Mouse (Mus musculus) CH12.LX (cell line): ENCODE data around the gene Slc20a1. TPM values are rescaled to one million over a fixed set of nuclear protein-coding genes. Genes with fewer than 3 reads are reported as not detected.

Experiments used
- DNase-seq: peaks from one replicate; pipeline ENCODE4 v3.0.0-alpha.2; 2013; ENCODE audit errors: extremely low read depth
- H3K27ac ChIP-seq: 2 replicates; pipeline ENCODE4 v1.5.1; 2012; ENCODE audit warnings: low read depth, mild to moderate bottlenecking, control low read depth, moderate library complexity; ENCODE audit not compliant: insufficient read depth
- H3K27me3 ChIP-seq: replicated peaks from 2 replicates; pipeline ENCODE3; 2012; ENCODE audit warnings: inconsistent platforms
- H3K36me3 ChIP-seq, 2 experiments: replicated peaks in 1 of 2; 2 replicates each; pipeline versions ENCODE3 to v1.6.1; 2012; ENCODE audit warnings: inconsistent platforms in 1 of 2, low read length in 1 of 2, mild to moderate bottlenecking in 1 of 2, mixed read lengths in 1 of 2, moderate library complexity in 1 of 2; ENCODE audit not compliant: control insufficient read depth in 1 of 2, insufficient read depth in 1 of 2
- H3K4me1 ChIP-seq, 2 experiments: 2 replicates each; pipeline ENCODE4 v1.6.1; 2012; ENCODE audit warnings: inconsistent platforms in 1 of 2, moderate library complexity in 1 of 2; ENCODE audit not compliant: insufficient read depth in 2 of 2, control insufficient read depth in 1 of 2
- H3K4me2 ChIP-seq: 2 replicates; pipeline ENCODE4 v1.6.1; 2012; ENCODE audit warnings: low read depth, mild to moderate bottlenecking, control low read depth; ENCODE audit not compliant: poor library complexity, insufficient read depth, severe bottlenecking
- H3K4me3 ChIP-seq, 3 experiments: fragments of 150-350 bp in 1 of 3; sonication (generic) in 1 of 3; replicated peaks in 1 of 3; 2 replicates each; pipeline versions ENCODE3 to v1.5.1; 2011 to 2012; ENCODE audit warnings: low read depth in 2 of 3, low read length in 2 of 3, mild to moderate bottlenecking in 2 of 3, moderate library complexity in 2 of 3, control low read depth in 1 of 3, improper control_type of control experiment in 1 of 3, inconsistent platforms in 1 of 3, mixed read lengths in 1 of 3; ENCODE audit not compliant: poor library complexity in 1 of 3
- H3K79me2 ChIP-seq: replicated peaks from 2 replicates; pipeline ENCODE4 v1.6.1; 2012; ENCODE audit warnings: mild to moderate bottlenecking, moderate library complexity; ENCODE audit not compliant: control insufficient read depth, poor library complexity, insufficient read depth, severe bottlenecking; ENCODE audit errors: extremely low read depth
- H3K9ac ChIP-seq: 2 replicates; pipeline ENCODE4 v1.6.1; 2012; ENCODE audit warnings: low read depth, mild to moderate bottlenecking, control low read depth, moderate library complexity; ENCODE audit not compliant: insufficient read depth
- H3K9me3 ChIP-seq: replicated peaks from 2 replicates; pipeline ENCODE3; 2012; ENCODE audit warnings: low read length, inconsistent platforms, mixed read lengths
- CHD1 ChIP-seq: IDR thresholded peaks from 2 replicates; pipeline ENCODE4 v1.6.1; 2012; ENCODE audit warnings: low read depth, low read length, improper control_type of control experiment, inconsistent platforms
- CHD2 ChIP-seq: IDR thresholded peaks from 2 replicates; pipeline ENCODE4 v1.6.1; 2011; ENCODE audit warnings: low read length, improper control_type of control experiment
- CTCF ChIP-seq, 2 experiments: IDR thresholded peaks in 1 of 2; conservative IDR thresholded peaks in 1 of 2; 2 replicates each; pipeline ENCODE4 v1.5.1; 2011 to 2012; ENCODE audit warnings: low read depth in 2 of 2, low read length in 2 of 2, improper control_type of control experiment in 1 of 2, inconsistent platforms in 1 of 2, mild to moderate bottlenecking in 1 of 2, moderate library complexity in 1 of 2
- ELF1 ChIP-seq: IDR thresholded peaks from 2 replicates; pipeline ENCODE4 v1.6.1; 2014; ENCODE audit warnings: low read depth, mild to moderate bottlenecking, inconsistent platforms, low read length, improper control_type of control experiment
- GABPA ChIP-seq: IDR thresholded peaks from 2 replicates; pipeline ENCODE4 v1.6.1; 2012; ENCODE audit warnings: low read depth, low read length, improper control_type of control experiment, inconsistent platforms; ENCODE audit not compliant: insufficient replicate concordance
- MAFK ChIP-seq: IDR thresholded peaks from 2 replicates; pipeline ENCODE4 v1.6.1; 2011; ENCODE audit warnings: low read length, improper control_type of control experiment; ENCODE audit not compliant: insufficient replicate concordance
- MAX ChIP-seq: IDR thresholded peaks from 2 replicates; pipeline ENCODE4 v1.6.1; 2011; ENCODE audit warnings: low read length, improper control_type of control experiment
- MEF2A ChIP-seq: IDR thresholded peaks from 2 replicates; pipeline ENCODE4 v1.6.1; 2014; ENCODE audit warnings: low read depth, mild to moderate bottlenecking, inconsistent platforms, low read length, improper control_type of control experiment, borderline replicate concordance
- MXI1 ChIP-seq: IDR thresholded peaks from 2 replicates; pipeline ENCODE4 v1.6.1; 2011; ENCODE audit warnings: mild to moderate bottlenecking, low read depth, low read length, improper control_type of control experiment
- NELFE ChIP-seq: IDR thresholded peaks from 2 replicates; pipeline ENCODE4 v1.6.1; 2011; ENCODE audit warnings: low read depth, low read length, improper control_type of control experiment
- PAX5 ChIP-seq: IDR thresholded peaks from 2 replicates; pipeline ENCODE4 v1.6.1; 2012; ENCODE audit warnings: low read length, inconsistent platforms, mixed read lengths
- POLR2AphosphoS2 ChIP-seq: IDR thresholded peaks from 2 replicates; pipeline ENCODE4 v1.6.1; 2011; ENCODE audit warnings: low read depth, low read length, improper control_type of control experiment
- RAD21 ChIP-seq: IDR thresholded peaks from 2 replicates; pipeline ENCODE4 v1.6.1; 2011; ENCODE audit warnings: low read depth, mild to moderate bottlenecking, low read length, improper control_type of control experiment, moderate library complexity
- RCOR1 ChIP-seq: conservative IDR thresholded peaks from 2 replicates; pipeline ENCODE4 v1.6.1; 2012; ENCODE audit warnings: low read depth, mild to moderate bottlenecking, inconsistent platforms, low read length, improper control_type of control experiment
- SIN3A ChIP-seq: IDR thresholded peaks from 2 replicates; pipeline ENCODE4 v1.6.1; 2012; ENCODE audit warnings: low read length, improper control_type of control experiment, inconsistent platforms
- USF1 ChIP-seq: IDR thresholded peaks from 2 replicates; pipeline ENCODE4 v1.6.1; 2014; ENCODE audit warnings: low read depth, mild to moderate bottlenecking, inconsistent platforms, low read length, improper control_type of control experiment
- USF2 ChIP-seq: conservative IDR thresholded peaks from 2 replicates; pipeline ENCODE4 v1.6.1; 2011; ENCODE audit warnings: low read depth, low read length, improper control_type of control experiment
- ZC3H11A ChIP-seq: IDR thresholded peaks from 2 replicates; pipeline ENCODE4 v1.6.1; 2012; ENCODE audit warnings: low read depth, mild to moderate bottlenecking, inconsistent platforms, low read length, improper control_type of control experiment
- ZMIZ1 ChIP-seq: IDR thresholded peaks from 2 replicates; pipeline ENCODE4 v1.6.1; 2012; ENCODE audit warnings: low read depth, mild to moderate bottlenecking, inconsistent platforms, low read length, improper control_type of control experiment
- dilution Hi-C: fragments of 300-500 bp; cut with MboI; formaldehyde crosslinking; loops from 2 replicates; pipeline ENCODE4 v1.14.3; 2020; ENCODE audit warnings: low sequenced_read_pairs; ENCODE audit not compliant: extremely low pct_unique_long_range_greater_than_20kb, extremely low pct_ligation_motif_present
- in situ Hi-C: fragments of 300-500 bp; cut with MboI; formaldehyde crosslinking; loops from 3 replicates; pipeline ENCODE4 v1.14.3; 2019; ENCODE audit warnings: low sequenced_read_pairs, low pct_ligation_motif_present, low pct_unique_long_range_greater_than_20kb, mixed read lengths
- polyA plus RNA-seq: library from polyadenylated mRNA; unstranded; fragments of >175 nt; gene quantifications from 2 replicates; pipeline ENCODE4 v1.2.1, GENCODE M21; 2012; ENCODE audit warnings: low read depth; ENCODE audit not compliant: insufficient read length
- total RNA-seq, 2 experiments: library from RNA; depleted of rRNA; stranded (reverse); fragments of 300-350 nt in 1 of 2; fragments of >200 nt in 1 of 2; gene quantifications; 2 replicates each; pipeline ENCODE4 v1.2.3; 2012 to 2014

Slc20a1 gene
- total and polyA plus RNA-seq, 3 experiments = 43.1 to 78.2 (median 72.1) TPM

DNA sequence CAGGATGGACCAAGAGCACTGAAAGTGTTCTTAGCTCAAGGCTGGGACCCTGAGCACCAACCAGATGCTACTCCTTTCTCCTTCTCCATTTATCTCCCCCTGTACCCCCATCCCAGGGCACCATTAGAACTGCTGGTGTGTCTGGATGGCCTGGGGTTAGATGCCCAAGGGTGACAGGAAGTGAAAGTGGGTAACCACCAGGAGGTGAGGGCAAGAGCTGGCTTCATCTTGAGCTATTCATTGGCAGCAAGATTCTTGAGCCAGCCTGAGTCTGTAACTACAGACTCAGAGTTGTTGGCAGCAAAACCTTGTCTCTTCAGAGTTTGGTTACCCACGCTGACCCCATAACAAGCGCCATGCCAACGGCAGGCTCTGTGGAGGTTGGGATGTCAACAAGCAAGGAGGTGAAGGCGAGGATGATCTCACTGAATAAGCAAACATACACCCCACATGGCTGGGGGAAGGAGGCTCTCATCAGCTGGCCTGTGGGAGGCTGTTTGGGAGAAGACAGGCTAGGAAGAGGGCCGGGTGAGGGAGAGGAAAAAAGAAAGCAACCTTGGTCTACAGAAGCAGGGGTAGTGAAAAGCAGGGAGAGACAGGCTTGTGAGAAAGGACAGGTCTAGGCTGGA is 12.2 kb upstream of the Slc20a1 start:
- no peak for DNase-seq

DNA sequence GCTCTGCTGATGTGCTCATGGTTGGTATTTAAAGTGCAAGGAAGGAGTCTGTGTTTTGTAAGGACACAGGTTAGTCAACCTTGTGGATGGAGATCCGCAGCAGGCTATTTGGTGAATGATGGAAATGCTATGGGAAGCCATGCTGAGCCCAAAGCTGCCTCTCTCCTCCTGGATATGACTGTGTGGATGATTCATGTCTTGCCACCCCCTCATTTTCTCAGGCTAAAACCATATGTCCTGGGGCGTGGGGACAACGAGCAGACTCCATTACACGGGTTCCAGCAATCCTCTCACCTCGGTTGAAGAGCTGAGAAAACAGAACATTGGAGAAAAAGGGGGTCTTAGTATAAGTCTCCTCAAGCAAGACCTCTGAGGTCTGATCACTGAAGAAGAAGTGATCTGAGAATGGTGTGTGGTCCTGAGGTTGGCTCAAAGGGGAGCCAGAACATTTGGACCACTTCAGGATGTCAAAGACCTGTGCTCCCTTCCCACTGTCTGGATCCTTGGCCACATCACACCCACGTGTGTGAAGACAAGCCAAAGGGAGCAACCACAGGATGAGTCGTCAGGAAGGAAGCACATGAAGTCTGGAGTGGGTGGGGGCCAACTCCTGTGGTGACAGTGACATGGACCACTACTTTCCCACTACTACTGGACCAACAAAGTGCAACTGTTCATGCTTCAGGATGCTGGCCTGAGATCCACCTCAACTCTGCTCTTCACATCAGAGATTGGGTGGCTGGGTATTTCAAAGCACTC is 6.0 kb upstream of the Slc20a1 start:
- DNase-seq = no peak
- no peaks in the 10 kb centered on the region for H3K36me3 ChIP-seq
- peaks cover 3% of the 10 kb centered on the region for H3K9me3 ChIP-seq
- dilution Hi-C loops = no loop called here
- TF ChIP-seq POLR2AphosphoS2 = no peak
- no peak for TF ChIP-seq SIN3A
- no peak for TF ChIP-seq MEF2A
- TF ChIP-seq ZC3H11A = no peak
- no peak for TF ChIP-seq ELF1
- no peak for TF ChIP-seq MAFK
- H3K27ac ChIP-seq = no peak overlapping the region
- H3K4me3 ChIP-seq = no peak overlapping the region
- H3K4me1 ChIP-seq = peaks cover 0 to 15% of the 10 kb centered on the region in 2 experiments; a peak in 2 of 4 replicates
- H3K4me2 ChIP-seq = no peak overlapping the region
- no peak overlapping the region for H3K9ac ChIP-seq
- H3K79me2 ChIP-seq = no peaks in the 10 kb centered on the region
- no peaks in the 10 kb centered on the region for H3K27me3 ChIP-seq
- in situ Hi-C loops = no loop called here

More for the DNA sequence above, 12.2 kb upstream of the Slc20a1 start:
- no peak for TF ChIP-seq MAX
- TF ChIP-seq USF2 = no peak
- no peak for TF ChIP-seq GABPA
- no peak for TF ChIP-seq NELFE
- no peak for TF ChIP-seq RAD21
- TF ChIP-seq ELF1 = no peak
- no peak for TF ChIP-seq CTCF (conservative IDR thresholded peaks at IDR 0.05 in 1 of 2, IDR thresholded peaks at IDR 0.05 in 1 of 2; ENCODE audit: low read depth in 2 of 2, low read length in 2 of 2)
- TF ChIP-seq MXI1 = no peak
- no peak for TF ChIP-seq RCOR1
- TF ChIP-seq MEF2A = no peak
- TF ChIP-seq CHD2 = no peak
- TF ChIP-seq USF1 = no peak
- TF ChIP-seq ZC3H11A = no peak
- no peak for TF ChIP-seq CHD1
- no peak for TF ChIP-seq PAX5
- no peak for TF ChIP-seq ZMIZ1
- Histone ChIP-seq H3K36me3 (no peaks in the 10 kb centered on the region), H3K9me3 (peaks cover 3% of the 10 kb centered on the region), H3K27ac (no peak overlapping the region), H3K4me2 (no peak overlapping the region), H3K79me2 (no peaks in the 10 kb centered on the region), H3K4me3 (no peak overlapping the region), H3K9ac (no peak overlapping the region), H3K4me1 (peaks cover 5 to 51% of the 10 kb centered on the region in 2 experiments), H3K27me3 (no peaks in the 10 kb centered on the region)
- in situ Hi-C loops = no loop called here
- dilution Hi-C loops = no loop called here
